Mouse (Mus musculus) T-helper 17 cell (primary cell): ENCODE data around the gene Adh6b.

ENCODE experiments used
- in situ Hi-C, 2 experiments: fragments of 300-600 bp; cut with MboI, MseI; formaldehyde crosslinking; loops; 1 replicate in 1 of 2; 2 replicates in 1 of 2; pipeline ENCODE4 v1.15.1; 2025; ENCODE audit warnings: high pct_unique_total_duplicates in 2 of 2

The Adh6b gene

DNA sequence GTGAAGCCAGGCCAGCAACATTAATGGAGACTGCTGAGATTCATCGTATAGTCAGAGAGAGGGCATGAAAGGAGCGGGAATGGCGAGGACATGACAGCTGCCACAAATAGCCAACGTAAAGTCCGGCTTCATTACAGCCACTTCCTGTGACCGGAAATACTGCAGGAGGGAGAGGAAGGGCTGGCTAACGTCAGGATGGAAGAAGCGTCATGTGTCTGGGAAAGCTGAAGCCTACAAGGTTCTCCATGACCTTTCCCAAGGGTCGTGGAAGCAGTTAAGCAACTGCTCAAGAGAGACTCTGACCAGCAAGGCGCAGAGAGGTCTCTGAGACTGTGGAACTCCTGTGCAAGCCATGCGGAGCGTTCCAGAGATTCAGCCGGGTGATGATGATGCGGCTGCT, at the start of gene Adh6b:
TSS of gene Adh6b (plus strand) at position 305 of the 400 bp plus-strand sequence.
- in situ Hi-C loops, result no loop called here

DNA sequence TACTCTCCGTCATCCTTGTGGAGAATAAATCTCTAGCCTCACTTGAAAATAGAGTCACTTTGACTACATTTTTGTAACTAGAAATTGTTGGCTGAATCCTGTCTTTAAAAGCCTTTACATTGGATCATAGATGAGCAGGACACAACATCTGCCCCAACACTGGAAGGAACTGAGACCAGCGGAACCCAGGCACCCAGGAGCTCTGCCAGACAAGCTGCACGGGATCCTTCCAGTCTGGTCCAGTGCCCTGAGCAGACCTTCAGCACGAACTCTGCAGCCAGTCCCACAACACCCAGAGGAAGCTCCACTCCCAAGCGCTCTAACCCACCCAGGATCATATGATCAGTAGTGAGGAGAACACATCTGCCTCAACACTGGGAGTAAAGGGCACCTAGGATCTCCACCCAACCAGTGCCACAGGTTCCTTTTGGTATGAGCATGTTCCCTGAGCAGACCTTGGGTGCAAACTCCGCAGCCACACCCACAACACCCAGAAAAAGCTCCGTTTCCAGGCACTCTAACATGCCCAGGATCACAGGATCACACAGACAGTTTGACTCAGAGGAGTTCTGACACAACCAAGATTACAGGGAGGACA, 48.2 kb upstream of the Adh6b start:
- in situ Hi-C loops, result no loop called here

DNA sequence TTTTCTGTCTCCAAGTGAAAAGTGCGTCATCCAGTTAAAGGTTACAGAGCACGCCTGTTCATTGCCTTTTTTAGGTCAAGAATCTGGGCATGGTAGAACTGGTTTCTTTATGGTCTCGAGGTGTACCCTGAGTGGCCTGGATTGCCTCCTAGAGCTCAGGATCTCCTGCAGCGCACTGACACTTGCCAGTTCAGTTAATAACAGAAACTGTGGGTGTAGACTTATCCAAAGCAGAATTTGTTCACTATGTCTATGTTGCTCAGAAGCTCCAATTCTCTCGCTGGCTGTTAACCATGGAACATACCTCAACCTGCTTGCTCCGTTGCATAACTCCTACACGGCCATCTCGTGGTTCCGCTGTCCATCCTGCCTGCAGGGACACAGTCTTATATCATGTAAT, 41.4 kb upstream of the Adh6b start:
- in situ Hi-C loops, result no loop called here

DNA sequence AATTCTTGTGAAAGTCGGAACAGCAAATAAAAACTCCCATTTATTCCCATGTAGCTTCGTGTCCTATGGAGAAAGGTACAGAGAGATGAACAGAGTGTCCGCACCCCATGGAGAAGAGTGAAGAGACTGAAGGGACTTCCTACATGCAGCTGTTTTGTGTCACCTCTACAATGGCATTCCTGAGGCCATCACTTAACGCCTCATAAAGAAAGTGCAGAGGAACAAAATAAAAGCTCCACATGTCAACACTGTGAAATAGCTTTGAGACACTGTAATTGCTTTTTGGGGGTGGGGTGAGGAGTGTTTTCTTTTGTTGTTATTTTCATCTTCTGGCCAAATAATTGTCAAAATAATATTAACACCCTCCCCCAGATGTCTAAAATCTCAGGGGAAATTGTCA, 38.9 kb upstream of the Adh6b start:
- in situ Hi-C loops, result no loop called here

DNA sequence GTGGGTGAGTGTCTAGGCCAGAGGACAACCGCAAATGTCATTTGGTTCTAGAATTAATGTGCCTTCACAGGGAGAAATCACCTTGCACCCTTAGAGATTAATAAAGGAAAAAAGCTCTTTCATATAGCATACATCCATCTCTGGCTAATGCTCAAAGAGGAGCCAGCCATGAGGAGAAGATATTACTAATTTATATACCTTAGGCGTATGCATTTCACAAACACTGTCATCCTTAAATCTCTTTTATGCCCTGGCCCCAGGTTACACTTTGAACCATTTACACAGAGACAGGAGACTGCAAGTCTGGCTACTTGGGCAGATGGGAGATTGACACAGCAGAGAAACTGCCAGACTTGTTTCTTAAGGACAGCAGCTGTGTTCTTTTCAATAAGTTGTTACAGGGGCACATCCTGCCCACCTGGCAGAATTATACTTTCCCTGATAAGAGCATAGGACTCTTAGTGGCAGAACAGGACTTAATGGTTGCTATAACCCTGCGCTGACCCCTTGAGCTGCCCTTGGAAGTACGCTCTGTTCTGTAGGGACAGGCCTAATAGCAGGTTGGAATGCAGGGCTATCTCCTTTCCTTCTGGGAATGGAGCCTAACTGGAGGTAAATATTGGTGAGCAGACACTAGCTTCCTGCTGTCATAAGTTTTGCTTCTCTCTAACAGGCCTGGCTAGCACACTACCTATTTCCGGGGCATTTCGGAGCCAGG, 37.6 kb upstream of the Adh6b start:
- in situ Hi-C loops, result no loop called here

DNA sequence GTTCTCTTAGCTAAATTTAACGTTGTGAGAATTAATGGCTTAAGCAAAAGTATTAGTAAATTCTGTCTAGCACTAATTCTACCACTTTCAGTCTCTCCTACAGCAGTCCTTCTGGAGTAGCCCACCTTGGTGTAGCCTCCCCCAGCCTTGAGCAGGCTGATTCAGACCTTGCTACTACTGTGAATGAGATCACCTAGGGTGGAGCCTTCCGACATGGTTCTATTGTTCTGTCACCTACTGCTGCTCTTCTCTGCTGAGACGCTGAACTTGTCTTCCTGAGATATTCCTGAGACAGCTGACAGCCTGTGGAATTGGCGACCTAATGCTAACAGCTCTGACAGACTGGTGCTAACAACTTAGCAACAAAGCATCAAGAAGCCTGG, 37.1 kb upstream of the Adh6b start:
- in situ Hi-C loops, result no loop called here

DNA sequence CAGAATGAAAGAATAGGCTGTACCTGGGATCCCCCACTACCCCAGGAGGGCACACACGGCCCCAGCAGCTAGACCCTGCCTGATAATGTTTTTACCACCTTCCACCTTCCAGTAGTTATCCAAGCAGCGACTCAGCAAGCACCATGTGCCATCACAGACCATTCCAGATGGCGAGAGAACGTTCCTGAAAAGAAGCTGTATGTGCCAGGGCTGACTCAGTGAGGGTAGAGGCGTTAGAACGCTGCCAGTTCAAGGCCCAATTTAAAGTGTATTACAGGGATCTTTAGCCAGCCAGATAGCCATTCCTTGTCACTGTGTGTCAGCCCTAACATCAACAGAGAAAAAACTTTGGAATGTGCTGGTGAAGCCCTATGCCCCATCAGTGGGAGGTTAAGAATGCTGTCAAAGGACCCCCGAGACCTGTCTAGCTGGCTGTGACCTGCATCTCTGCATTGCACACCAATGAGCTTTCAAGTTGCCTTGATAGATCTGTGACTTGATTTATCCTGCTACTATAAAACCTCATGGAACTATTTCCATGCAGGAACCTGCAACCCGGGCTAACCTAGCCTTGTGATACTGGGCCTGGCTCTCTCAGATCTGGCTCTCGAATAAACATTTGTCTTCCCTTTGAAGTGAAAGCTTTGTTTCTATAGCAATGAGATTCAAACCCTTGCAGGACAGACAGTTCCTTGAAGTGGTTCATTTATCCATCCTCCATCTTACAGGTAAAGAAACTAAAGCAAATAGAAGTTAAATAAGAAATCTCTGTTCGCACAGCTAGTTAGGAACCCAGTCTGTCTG, 35.9 kb upstream of the Adh6b start:
- in situ Hi-C loops, result no loop called here

GRCm38 (mm10) chr3:138306290-138306683, 35.3 kb upstream of the Adh6b start:
- in situ Hi-C loops, result no loop called here

- in situ Hi-C loops, result loop anchor here in 1 of 2 experiments (10.0 kb wide), 1 partner anchor 905 kb away; no protein-coding TSS in a partner anchor
Observed at GRCm38 (mm10) chr3:138309910-138310309, 31.7 kb upstream of the Adh6b start.

GRCm38 (mm10) chr3:138311015-138311414, 30.6 kb upstream of the Adh6b start:
- in situ Hi-C loops, result loop anchor here in 1 of 2 experiments (10.0 kb wide), 1 partner anchor 906 kb away; no protein-coding TSS in a partner anchor

- in situ Hi-C loops, result loop anchor here in 1 of 2 experiments (10.0 kb wide), 1 partner anchor 908 kb away; no protein-coding TSS in a partner anchor
Observed at GRCm38 (mm10) chr3:138312965-138313364, 28.6 kb upstream of the Adh6b start, which contains the start of gene Adh6a. TSS of gene Adh6a (plus strand) at chr3:138313286.

DNA sequence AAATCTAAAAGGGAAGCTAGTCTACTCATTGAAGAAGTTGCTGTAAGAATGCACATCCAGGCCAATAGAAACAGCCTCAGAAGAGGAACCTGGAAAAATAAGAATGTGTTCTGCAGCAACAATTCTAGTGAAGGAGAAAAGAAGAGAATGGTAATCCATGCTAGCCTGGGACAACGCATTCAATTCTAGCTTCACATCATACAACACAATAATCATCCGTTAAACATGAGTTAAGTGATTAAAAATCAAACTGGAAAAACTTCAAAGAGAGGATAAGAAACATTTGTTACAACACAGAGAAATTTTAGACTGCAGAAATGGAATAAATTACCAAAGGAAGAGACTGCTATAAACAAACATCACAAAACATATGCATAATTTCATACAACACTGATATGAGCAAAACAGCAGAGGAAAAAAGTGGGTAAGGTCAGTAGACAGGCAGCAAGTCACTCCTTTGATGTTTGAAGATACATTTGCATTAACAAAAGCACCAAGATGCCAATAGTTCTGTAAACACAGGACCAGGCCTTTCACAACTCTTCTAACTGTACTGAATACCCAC, 24.6 kb upstream of the Adh6b start:
- in situ Hi-C loops, result loop anchor here in 1 of 2 experiments (10.0 kb wide), 1 partner anchor 912 kb away; no protein-coding TSS in a partner anchor

- in situ Hi-C loops, result no loop called here
Observed at GRCm38 (mm10) chr3:138325001-138325400, 16.6 kb upstream of the Adh6b start.

DNA sequence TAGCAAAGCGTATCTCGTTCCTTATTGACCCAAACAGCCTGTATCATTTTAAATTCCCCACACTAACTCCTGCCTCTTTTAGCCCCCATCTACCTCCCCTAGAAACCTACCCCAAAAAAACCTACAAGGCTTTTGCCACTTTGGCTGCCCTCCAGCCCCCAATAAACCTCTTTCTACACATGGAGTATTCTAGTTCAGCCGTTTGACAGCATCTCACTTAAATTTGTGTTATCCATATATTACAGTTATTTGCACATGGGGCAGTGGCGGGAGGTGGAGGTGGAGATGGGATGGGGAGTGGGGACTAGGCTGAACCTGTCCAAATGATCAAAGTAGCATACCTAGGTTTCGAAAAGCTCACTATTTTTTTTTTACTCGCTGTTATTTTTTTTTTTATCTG, 16.1 kb upstream of the Adh6b start:
- in situ Hi-C loops, result no loop called here

GRCm38 (mm10) chr3:138333910-138334309, 7.7 kb upstream of the Adh6b start:
- in situ Hi-C loops, result no loop called here

DNA sequence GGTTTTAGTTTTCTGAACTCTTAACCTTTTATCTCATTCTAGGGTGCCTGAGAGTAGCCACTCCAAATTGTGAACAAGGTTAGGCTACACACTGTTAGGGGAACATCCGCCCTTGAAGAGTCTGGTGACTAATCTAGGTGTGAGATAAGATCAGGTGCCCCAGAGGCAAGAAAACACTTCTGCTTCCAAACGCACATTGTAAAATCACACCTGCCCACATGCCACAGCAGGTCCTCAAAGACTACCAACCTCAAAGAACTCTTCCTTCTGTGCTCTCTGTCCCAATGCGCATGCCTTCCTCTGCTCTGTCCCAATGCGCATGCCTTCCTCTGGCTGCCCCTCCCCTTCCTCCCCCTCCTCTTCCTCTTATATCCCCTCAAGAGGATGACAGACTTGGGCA, 7.3 kb upstream of the Adh6b start:
- in situ Hi-C loops, result no loop called here

DNA sequence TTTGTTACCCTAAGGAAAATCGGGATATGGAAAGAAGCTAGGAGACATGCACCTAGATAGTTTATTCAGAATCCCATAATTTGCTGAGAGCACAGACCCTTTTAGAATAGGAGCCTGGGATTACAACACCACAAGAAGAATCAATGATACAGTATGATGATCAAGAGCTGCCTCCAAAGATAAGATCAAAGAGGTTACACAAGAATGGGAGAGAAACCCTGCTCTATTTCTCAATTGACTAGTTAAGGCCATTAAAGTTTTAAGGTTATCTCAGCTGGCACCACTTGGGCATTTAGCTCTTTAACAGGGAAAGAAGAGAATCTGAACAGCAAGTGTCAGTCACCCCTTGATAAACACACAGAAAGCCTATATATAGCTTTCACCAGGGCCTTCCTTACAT, 6.0 kb upstream of the Adh6b start:
- in situ Hi-C loops, result no loop called here

GRCm38 (mm10) chr3:138336104-138336754, 5.3 kb upstream of the Adh6b start:
- in situ Hi-C loops, result no loop called here

GRCm38 (mm10) chr3:138347041-138347440, 5.5 kb downstream of the Adh6b start:
- in situ Hi-C loops, result loop anchor here in 1 of 2 experiments (5.0 kb wide), 1 partner anchor 50 kb away; no protein-coding TSS in a partner anchor

DNA sequence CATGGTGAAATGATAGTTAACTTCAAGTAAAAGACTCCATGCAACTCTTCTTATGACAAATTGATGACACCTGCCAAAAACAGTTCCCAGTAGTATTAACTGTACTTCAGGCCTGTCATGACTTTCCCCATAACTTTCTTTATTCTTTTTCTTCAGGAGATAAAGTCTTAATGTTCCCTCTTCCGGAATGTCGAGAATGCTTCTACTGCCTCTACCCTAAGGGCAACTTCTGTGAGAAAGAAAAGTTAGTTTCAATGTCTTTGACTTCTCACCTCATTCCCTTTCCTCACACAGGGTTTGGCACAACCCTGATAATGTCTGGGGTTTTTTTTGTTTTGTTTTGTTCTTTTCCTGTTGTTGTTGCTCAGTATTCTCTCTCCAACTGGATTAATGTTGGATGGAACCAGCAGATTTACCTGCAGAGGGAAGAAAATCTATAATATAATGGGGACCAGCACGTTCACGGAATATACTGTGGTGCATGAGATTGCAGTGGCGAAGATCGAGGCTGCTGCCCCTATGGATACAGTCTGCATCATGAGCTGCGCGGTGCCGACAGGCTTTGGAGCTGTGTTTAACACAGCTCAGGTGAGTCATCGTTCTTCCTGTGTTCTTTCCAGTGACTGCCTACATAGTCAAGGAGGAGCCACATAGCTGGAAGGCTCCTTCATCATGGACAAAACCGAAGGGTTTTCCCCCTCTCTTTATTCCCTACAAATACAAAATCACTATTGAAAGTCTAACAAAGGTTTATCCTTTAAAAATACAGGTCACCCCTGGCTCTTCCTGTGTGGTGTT, 10.6 kb downstream of the Adh6b start:
- in situ Hi-C loops, result loop anchor here in 1 of 2 experiments (25.0 kb wide), 1 partner anchor 1365 kb away; no protein-coding TSS in a partner anchor
